Mouse (Mus musculus): ENCODE data around the gene Cd2bp2.

- no peak for TF ChIP-seq CTCF (IDR thresholded peaks at IDR 0.05; ENCODE audit: low read depth)
- TF ChIP-seq EP300 (optimal IDR thresholded peaks at IDR 0.05), result no peak
Measured at GRCm38 (mm10) chr7:127164002-127164401, 31.8 kb downstream of the Cd2bp2 start.

Data from stomach, postnatal 0 days (tissue).